Mouse (Mus musculus) left cerebral cortex, postnatal 25 days (tissue): Measurements from ENCODE around the gene Spata7. TPM values are rescaled to one million over a fixed set of nuclear protein-coding genes. Genes with fewer than 3 reads are reported as not detected.
"Not testable (repeated sequence)": the region's sequence is repeated elsewhere in the genome, so short reads cannot be mapped to it uniquely, and the experiment has no call there.

Experiments
- DNase-seq, 2 experiments: peaks; one replicate each; pipeline ENCODE4 v3.0.0; 2022; ENCODE audit warnings: low spot score in 2 of 2, mixed read lengths in 1 of 2
- intact Hi-C: fragments of 180-260 bp; cut with DNase I; formaldehyde crosslinking; loops from one replicate; pipeline ENCODE4 v1.15.1; 2025
- total RNA-seq, 2 experiments: library from RNA; stranded (reverse); gene quantifications; 2 replicates each; pipeline ENCODE4 v1.2.3; 2021

Spata7 gene
- 10 to 100 TPM; 32.5 to 33.4 TPM for total RNA-seq

GRCm38 (mm10) chr12:98627392-98628259 is at the start of gene Spata7:
Spata7 (plus strand) TSS chr12:98628157.
- intact Hi-C loops = loop anchor here (5.0 kb wide), 2 partner anchors 305 to 345 kb away; no protein-coding TSS in a partner anchor
- DNase-seq = peak; percentile 87 to 91

- no peak for DNase-seq
- intact Hi-C loops = no loop called here
These were observed 42.7 kb upstream of the Spata7 start for GRCm38 (mm10) chr12:98585302-98585701.

- DNase-seq = no peak
- intact Hi-C loops = no loop called here
These were observed 39.4 kb upstream of the Spata7 start for GRCm38 (mm10) chr12:98588573-98588972.

GRCm38 (mm10) chr12:98591016-98591415 is 36.9 kb upstream of the Spata7 start:
- DNase-seq = no peak
- intact Hi-C loops = no loop called here

- intact Hi-C loops = no loop called here
These were observed 27.1 kb upstream of the Spata7 start for GRCm38 (mm10) chr12:98600861-98601260.

GRCm38 (mm10) chr12:98602114-98602513 is 25.8 kb upstream of the Spata7 start:
- intact Hi-C loops = no loop called here
- DNase-seq = peak in 1 of 2 experiments; percentile 7

More at GRCm38 (mm10) chr12:98600861-98601260, 27.1 kb upstream of the Spata7 start:
- no peak for DNase-seq

- intact Hi-C loops = no loop called here
- no peak for DNase-seq
These were observed 22.7 kb upstream of the Spata7 start for GRCm38 (mm10) chr12:98605264-98605663.

GRCm38 (mm10) chr12:98606595-98607290 is 21.2 kb upstream of the Spata7 start:
- DNase-seq = no peak

GRCm38 (mm10) chr12:98610341-98610740 is 17.6 kb upstream of the Spata7 start:
- peak in 1 of 2 experiments; percentile 43 for DNase-seq
- intact Hi-C loops = no loop called here

More at GRCm38 (mm10) chr12:98606595-98607290, 21.2 kb upstream of the Spata7 start:
- intact Hi-C loops = no loop called here

GRCm38 (mm10) chr12:98614910-98615508 is 12.9 kb upstream of the Spata7 start:
- no peak for DNase-seq
- intact Hi-C loops = no loop called here

- DNase-seq = no peak
- intact Hi-C loops = no loop called here
These were observed 12.2 kb upstream of the Spata7 start for GRCm38 (mm10) chr12:98615746-98616145.

GRCm38 (mm10) chr12:98619496-98619895 is 8.5 kb upstream of the Spata7 start:
- intact Hi-C loops = no loop called here
- no peak for DNase-seq

GRCm38 (mm10) chr12:98620922-98621321 is 7.0 kb upstream of the Spata7 start:
- DNase-seq = peak in 1 of 2 experiments; percentile 14
- intact Hi-C loops = loop anchor here (5.0 kb wide), 1 partner anchor 274 kb away; no protein-coding TSS in a partner anchor

- not testable (repeated sequence) for DNase-seq
- intact Hi-C loops = loop anchor here (5.0 kb wide), 1 partner anchor 276 kb away; no protein-coding TSS in a partner anchor
These were observed 4.7 kb upstream of the Spata7 start for GRCm38 (mm10) chr12:98623266-98623665.

GRCm38 (mm10) chr12:98628260-98628970 is 458 bp downstream of the Spata7 start:
- DNase-seq = peak in 1 of 2 experiments; percentile 56
- intact Hi-C loops = loop anchor here (5.0 kb wide), 2 partner anchors 306 to 346 kb away; no protein-coding TSS in a partner anchor

- intact Hi-C loops = no loop called here
- DNase-seq = no peak
These were observed 16.9 kb downstream of the Spata7 start for GRCm38 (mm10) chr12:98644852-98645251.

- DNase-seq = no peak
- intact Hi-C loops = no loop called here
These were observed 28.9 kb downstream of the Spata7 start for GRCm38 (mm10) chr12:98656873-98657272.

GRCm38 (mm10) chr12:98662617-98663016 is 34.7 kb downstream of the Spata7 start:
- intact Hi-C loops = no loop called here
- DNase-seq = no peak

- intact Hi-C loops = no loop called here
- DNase-seq = peak; percentile 67 to 88
These were observed 40.3 kb downstream of the Spata7 start for GRCm38 (mm10) chr12:98668132-98668814.
